Mouse (Mus musculus) ES-E14 (cell line): ENCODE measurements around the gene Nfx1.

Source experiments
- CHD2 ChIP-seq: IDR thresholded peaks from 2 replicates; pipeline ENCODE4 v1.6.1; 2014; ENCODE audit warnings: mild to moderate bottlenecking, low read depth, low read length, inconsistent platforms
- ZC3H11A ChIP-seq: IDR thresholded peaks from 2 replicates; pipeline ENCODE4 v1.6.1; 2012; ENCODE audit warnings: low read depth, mild to moderate bottlenecking, inconsistent platforms, low read length, borderline replicate concordance

GRCm38 (mm10) chr4:41063894-41064673 is 93.4 kb downstream of the Nfx1 start:
- TF ChIP-seq CHD2 (no peak), ZC3H11A (no peak)
